Mouse (Mus musculus): ENCODE measurements around the gene Gabra3. TPM values are rescaled to one million over a fixed set of nuclear protein-coding genes. Genes with fewer than 3 reads are reported as not detected.

The Gabra3 gene
- total and polyA plus RNA-seq, 3 experiments: 0.23 to 1.2 (median 0.44) TPM

DNA sequence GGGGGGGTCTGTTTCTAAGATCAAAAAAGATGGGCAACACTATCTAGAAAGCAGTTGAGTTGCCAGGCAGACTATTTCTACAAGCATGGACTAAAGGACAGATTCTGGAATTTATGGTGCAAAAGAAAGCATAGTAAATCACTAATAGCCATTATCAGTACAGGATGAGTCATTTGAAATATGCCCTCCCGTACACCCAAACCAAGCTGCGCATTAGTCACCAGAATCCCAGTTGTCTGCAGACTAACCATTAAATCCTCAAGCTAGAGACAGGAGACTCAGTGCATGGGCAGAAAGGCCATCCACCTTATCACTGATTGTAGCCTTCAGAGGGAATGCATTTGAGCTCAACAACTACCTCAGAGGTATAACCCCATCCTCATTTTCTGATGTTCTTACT, 166.8 kb downstream of the Gabra3 start:
- 79% methylated on average over 2 of the region's 2 CpGs for WGBS
- no peak for TF ChIP-seq CTCF (IDR thresholded peaks at IDR 0.05)

DNA sequence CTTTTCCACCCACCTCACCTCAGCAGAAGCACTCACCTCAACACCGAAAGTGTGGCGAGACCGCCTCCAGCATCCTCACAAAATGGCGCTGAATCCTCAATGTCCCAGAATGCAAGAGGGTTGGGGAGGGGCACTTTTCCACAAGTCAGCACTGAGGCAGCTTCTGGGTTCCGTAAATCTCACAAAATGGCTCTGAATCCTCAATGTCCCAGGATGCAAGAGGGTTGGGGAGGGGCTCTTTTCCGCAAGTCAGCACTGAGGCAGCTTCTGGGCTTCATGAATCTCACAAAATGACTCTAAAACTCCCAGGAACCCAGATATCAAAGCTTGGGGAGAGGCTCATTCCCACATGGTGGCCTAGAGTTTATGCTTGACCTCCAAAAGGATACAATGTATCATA, 269.9 kb downstream of the Gabra3 start, which contains the start of gene Magea10:
Gene Magea10 (minus strand): TSS at position 101 of the 400 bp plus-strand sequence.
- H3K27me3 ChIP-seq (ENCODE audit: control insufficient read depth, insufficient read depth, low read length): no peaks in the 10 kb centered on the region
- TF ChIP-seq CTCF (IDR thresholded peaks at IDR 0.05): no peak
- TF ChIP-seq POLR2A (IDR thresholded peaks at IDR 0.05; ENCODE audit: insufficient read depth, low read depth, low read length): no peak
- no peak for TF ChIP-seq EP300 (IDR thresholded peaks at IDR 0.05; ENCODE audit: insufficient read depth, low read depth, low read length)
- intact Hi-C loops (cut with DNase I): no loop called here
- no peak for DNase-seq
- 81% methylated on average over 6 of the region's 6 CpGs for WGBS
- H3K4me1 ChIP-seq (ENCODE audit: control insufficient read depth, insufficient read depth, low read length): no peaks in the 10 kb centered on the region
- H3K9ac ChIP-seq (ENCODE audit: low read depth, low read length): no peak within 1 kb of the TSS
- H3K27ac ChIP-seq: no peak within 1 kb of the TSS
- H3K4me3 ChIP-seq: no peak within 1 kb of the TSS
- H3K36me3 ChIP-seq (ENCODE audit: control insufficient read depth, insufficient read depth, low read length): no peaks in the 10 kb centered on the region
- H3K79me2 ChIP-seq (replicated peaks; ENCODE audit: control insufficient read depth, insufficient read depth, low read length): no peaks in the 10 kb centered on the region

More for the DNA sequence above, 166.8 kb downstream of the Gabra3 start:
- no peaks in the 10 kb centered on the region for H3K27me3 ChIP-seq (ENCODE audit: control insufficient read depth, insufficient read depth, low read length)
- H3K4me1 ChIP-seq (ENCODE audit: control insufficient read depth, insufficient read depth, low read length): no peaks in the 10 kb centered on the region
- no peaks in the 10 kb centered on the region for H3K79me2 ChIP-seq (replicated peaks; ENCODE audit: control insufficient read depth, insufficient read depth, low read length)
- no peak overlapping the region for H3K9ac ChIP-seq (ENCODE audit: low read depth, low read length)
- intact Hi-C loops (cut with DNase I): no loop called here
- DNase-seq: no peak
- H3K27ac ChIP-seq: no peak overlapping the region
- no peaks in the 10 kb centered on the region for H3K36me3 ChIP-seq (ENCODE audit: control insufficient read depth, insufficient read depth, low read length)
- H3K4me3 ChIP-seq: no peak overlapping the region

Small RNA genes within 50 kb of the gene (microRNA-seq; reads per million reads assigned to microRNA genes)
- gene Mir105 (0 reads per million in 2 experiments), gene Mir767 (0 reads per million in 2 experiments)

Other genes with a start within 250 kb of the Gabra3 start
- gene Gabrq, start 168.3 kb upstream of the Gabra3 start, total RNA-seq (2021): not detected
- 0.08 and 0.32 TPM in 2 replicates for gene Gabrq, start 168.3 kb upstream of the Gabra3 start, polyA plus RNA-seq (2012; rRNA removed)